Mouse (Mus musculus) MEL (cell line): ENCODE measurements around the gene Slc44a2. TPM values are rescaled to one million over a fixed set of nuclear protein-coding genes. Genes with fewer than 3 reads are reported as not detected.

Experiments used
- DNase-seq: peaks from one replicate; pipeline ENCODE4 v3.0.0; 2011; ENCODE audit warnings: low read depth, low spot score
- H3K27ac ChIP-seq: 2 replicates; pipeline ENCODE4 v1.5.1; 2012; ENCODE audit warnings: low read depth, mild to moderate bottlenecking, control low read depth, low read length, moderate library complexity; ENCODE audit not compliant: control insufficient read depth
- H3K27me3 ChIP-seq, 2 experiments: fragments of 150-350 bp in 1 of 2; sonication (generic) in 1 of 2; 2 replicates each; pipeline ENCODE4 v1.6.1; 2012; ENCODE audit warnings: low read length in 2 of 2, mild to moderate bottlenecking in 2 of 2, improper control_type of control experiment in 1 of 2, moderate library complexity in 1 of 2; ENCODE audit not compliant: insufficient read depth in 2 of 2, control insufficient read depth in 1 of 2
- H3K36me3 ChIP-seq, 2 experiments: 2 replicates each; pipeline ENCODE4 v1.6.1; 2012 to 2014; ENCODE audit warnings: low read length in 2 of 2, improper control_type of control experiment in 1 of 2, inconsistent platforms in 1 of 2, mild to moderate bottlenecking in 1 of 2; ENCODE audit not compliant: insufficient read depth in 2 of 2, control insufficient read depth in 1 of 2
- H3K4me1 ChIP-seq, 2 experiments: fragments of 150-350 bp in 1 of 2; sonication (generic) in 1 of 2; 2 replicates each; pipeline ENCODE4 v1.6.1; 2012; ENCODE audit warnings: low read length in 2 of 2, improper control_type of control experiment in 1 of 2, mild to moderate bottlenecking in 1 of 2; ENCODE audit not compliant: insufficient read depth in 2 of 2, control insufficient read depth in 1 of 2
- H3K4me3 ChIP-seq, 2 experiments: fragments of 150-350 bp in 1 of 2; sonication (generic) in 1 of 2; 2 replicates each; pipeline ENCODE4 v1.5.1; 2012; ENCODE audit warnings: low read depth in 2 of 2, low read length in 2 of 2, mild to moderate bottlenecking in 2 of 2, moderate library complexity in 2 of 2, control low read depth in 1 of 2, improper control_type of control experiment in 1 of 2; ENCODE audit not compliant: control insufficient read depth in 1 of 2, insufficient read depth in 1 of 2
- H3K79me2 ChIP-seq: 2 replicates; pipeline ENCODE4 v1.6.1; 2012; ENCODE audit warnings: mild to moderate bottlenecking, low read length, moderate library complexity; ENCODE audit not compliant: control insufficient read depth, poor library complexity, insufficient read depth
- H3K9ac ChIP-seq: 2 replicates; pipeline ENCODE4 v1.6.1; 2012; ENCODE audit warnings: low read depth, mild to moderate bottlenecking, control low read depth, low read length, moderate library complexity; ENCODE audit not compliant: control insufficient read depth, poor library complexity, severe bottlenecking
- H3K9me3 ChIP-seq: fragments of 150-350 bp; sonication (generic); replicated peaks from 2 replicates; pipeline ENCODE4 v1.6.1; 2012; ENCODE audit warnings: mild to moderate bottlenecking, low read length, improper control_type of control experiment, moderate library complexity; ENCODE audit not compliant: insufficient read depth
- CHD2 ChIP-seq: IDR thresholded peaks from 2 replicates; pipeline ENCODE4 v1.6.1; 2011; ENCODE audit warnings: low read length, improper control_type of control experiment
- CTCF ChIP-seq, 3 experiments: IDR thresholded peaks in 2 of 3; conservative IDR thresholded peaks in 1 of 3; 2 replicates each; pipeline ENCODE4 v1.5.1; 2011 to 2012; ENCODE audit warnings: low read length in 3 of 3, low read depth in 2 of 3, mild to moderate bottlenecking in 2 of 3, improper control_type of control experiment in 1 of 3, inconsistent platforms in 1 of 3, mixed read lengths in 1 of 3, moderate library complexity in 1 of 3; ENCODE audit not compliant: control insufficient read depth in 1 of 3, insufficient read depth in 1 of 3, poor library complexity in 1 of 3, severe bottlenecking in 1 of 3
- ELF1 ChIP-seq: IDR thresholded peaks from 2 replicates; pipeline ENCODE4 v1.6.1; 2014; ENCODE audit warnings: low read depth, mild to moderate bottlenecking, inconsistent platforms, low read length, improper control_type of control experiment, moderate library complexity
- EP300 ChIP-seq, 2 experiments: IDR thresholded peaks; 2 replicates each; pipeline ENCODE4 v1.6.1; 2011; ENCODE audit warnings: improper control_type of control experiment in 2 of 2, low read length in 2 of 2, low read depth in 1 of 2, mild to moderate bottlenecking in 1 of 2
- ETS1 ChIP-seq: IDR thresholded peaks from 2 replicates; pipeline ENCODE4 v1.6.1; 2012; ENCODE audit warnings: low read depth, mild to moderate bottlenecking, inconsistent platforms, low read length, improper control_type of control experiment, moderate library complexity
- GABPA ChIP-seq: IDR thresholded peaks from 2 replicates; pipeline ENCODE4 v1.6.1; 2012; ENCODE audit warnings: low read depth, mild to moderate bottlenecking, inconsistent platforms, low read length, improper control_type of control experiment, moderate library complexity
- GATA1 ChIP-seq: IDR thresholded peaks from 2 replicates; pipeline ENCODE4 v1.6.1; 2011; ENCODE audit warnings: low read depth, low read length, improper control_type of control experiment
- JUND ChIP-seq: IDR thresholded peaks from 2 replicates; pipeline ENCODE4 v1.6.1; 2011; ENCODE audit warnings: low read depth, mild to moderate bottlenecking, improper control_type of control experiment, low read length
- KAT2A ChIP-seq: conservative IDR thresholded peaks from 2 replicates; pipeline ENCODE4 v1.6.1; 2012; ENCODE audit warnings: low read depth, low read length, improper control_type of control experiment, inconsistent platforms
- MAFK ChIP-seq: IDR thresholded peaks from 2 replicates; pipeline ENCODE4 v1.6.1; 2011; ENCODE audit warnings: low read depth, mild to moderate bottlenecking, low read length, improper control_type of control experiment, borderline replicate concordance
- MAZ ChIP-seq: IDR thresholded peaks from 2 replicates; pipeline ENCODE4 v1.6.1; 2012; ENCODE audit warnings: low read depth, mild to moderate bottlenecking, inconsistent platforms, low read length, improper control_type of control experiment
- MEF2A ChIP-seq: IDR thresholded peaks from 2 replicates; pipeline ENCODE4 v1.6.1; 2014; ENCODE audit warnings: low read depth, mild to moderate bottlenecking, inconsistent platforms, low read length, improper control_type of control experiment; ENCODE audit not compliant: poor library complexity, insufficient replicate concordance, severe bottlenecking; ENCODE audit errors: extremely low read depth
- MYB ChIP-seq: IDR thresholded peaks from 2 replicates; pipeline ENCODE4 v1.6.1; 2011; ENCODE audit warnings: mild to moderate bottlenecking, low read depth, low read length, improper control_type of control experiment
- NELFE ChIP-seq: IDR thresholded peaks from 2 replicates; pipeline ENCODE4 v1.6.1; 2011; ENCODE audit warnings: low read depth, low read length, improper control_type of control experiment
- NRF1 ChIP-seq: IDR thresholded peaks from 2 replicates; pipeline ENCODE4 v1.6.1; 2014; ENCODE audit warnings: low read depth, mild to moderate bottlenecking, inconsistent platforms, low read length, improper control_type of control experiment, moderate library complexity; ENCODE audit not compliant: poor library complexity, insufficient read depth, severe bottlenecking
- POLR2A ChIP-seq, 2 experiments: IDR thresholded peaks; 2 replicates each; pipeline ENCODE4 v1.6.1; 2011 to 2012; ENCODE audit warnings: low read length in 2 of 2, mild to moderate bottlenecking in 2 of 2, control low read depth in 1 of 2, improper control_type of control experiment in 1 of 2, low read depth in 1 of 2, moderate library complexity in 1 of 2; ENCODE audit not compliant: control insufficient read depth in 1 of 2, insufficient read depth in 1 of 2, poor library complexity in 1 of 2
- POLR2AphosphoS2 ChIP-seq: IDR thresholded peaks from 2 replicates; pipeline ENCODE4 v1.6.1; 2011; ENCODE audit warnings: low read length, improper control_type of control experiment
- RAD21 ChIP-seq: IDR thresholded peaks from 2 replicates; pipeline ENCODE4 v1.6.1; 2011; ENCODE audit warnings: mild to moderate bottlenecking, low read depth, low read length, improper control_type of control experiment
- RCOR1 ChIP-seq: IDR thresholded peaks from 2 replicates; pipeline ENCODE4 v1.6.1; 2012; ENCODE audit warnings: low read depth, mild to moderate bottlenecking, inconsistent platforms, low read length, improper control_type of control experiment
- SIN3A ChIP-seq: IDR thresholded peaks from 2 replicates; pipeline ENCODE4 v1.6.1; 2012; ENCODE audit warnings: low read length, improper control_type of control experiment, inconsistent platforms
- TBP ChIP-seq: IDR thresholded peaks from 2 replicates; pipeline ENCODE4 v1.8.0; 2011; ENCODE audit warnings: low read depth, low read length, improper control_type of control experiment
- TCF12 ChIP-seq: IDR thresholded peaks from 2 replicates; pipeline ENCODE4 v1.6.1; 2014; ENCODE audit warnings: low read depth, mild to moderate bottlenecking, inconsistent platforms, low read length, improper control_type of control experiment, moderate library complexity
- UBTF ChIP-seq: IDR thresholded peaks from 2 replicates; pipeline ENCODE4 v1.6.1; 2012; ENCODE audit warnings: low read depth, mild to moderate bottlenecking, inconsistent platforms, low read length, improper control_type of control experiment, moderate library complexity, borderline replicate concordance; ENCODE audit not compliant: insufficient read depth
- USF1 ChIP-seq: IDR thresholded peaks from 2 replicates; pipeline ENCODE4 v1.6.1; 2014; ENCODE audit warnings: low read depth, mild to moderate bottlenecking, inconsistent platforms, low read length, improper control_type of control experiment, moderate library complexity
- USF2 ChIP-seq, 2 experiments: IDR thresholded peaks; 2 replicates each; pipeline ENCODE4 v1.6.1; 2011 to 2012; ENCODE audit warnings: improper control_type of control experiment in 2 of 2, low read length in 2 of 2, borderline replicate concordance in 1 of 2, inconsistent platforms in 1 of 2, low read depth in 1 of 2, mild to moderate bottlenecking in 1 of 2; ENCODE audit not compliant: insufficient read depth in 1 of 2
- ZC3H11A ChIP-seq: IDR thresholded peaks from 2 replicates; pipeline ENCODE4 v1.6.1; 2012; ENCODE audit warnings: low read depth, mild to moderate bottlenecking, inconsistent platforms, low read length, improper control_type of control experiment
- ZKSCAN1 ChIP-seq: IDR thresholded peaks from 2 replicates; pipeline ENCODE4 v1.6.1; 2012; ENCODE audit warnings: low read depth, mild to moderate bottlenecking, inconsistent platforms, low read length, improper control_type of control experiment, moderate library complexity
- ZMIZ1 ChIP-seq: IDR thresholded peaks from 2 replicates; pipeline ENCODE4 v1.6.1; 2012; ENCODE audit warnings: low read depth, mild to moderate bottlenecking, inconsistent platforms, low read length, improper control_type of control experiment, moderate library complexity
- ZNF384 ChIP-seq: IDR thresholded peaks from 2 replicates; pipeline ENCODE4 v1.6.1; 2012; ENCODE audit warnings: low read depth, mild to moderate bottlenecking, inconsistent platforms, low read length, improper control_type of control experiment
- polyA plus RNA-seq, 2 experiments: library from polyadenylated mRNA; stranded (reverse) in 1 of 2; unstranded in 1 of 2; fragments of >175 nt in 1 of 2; fragments of >200 nt in 1 of 2; gene quantifications; 2 replicates each; pipeline versions ENCODE4 v1.2.1 to v1.2.4; 2012; ENCODE audit warnings: low replicate concordance in 2 of 2, low read depth in 1 of 2; ENCODE audit not compliant: insufficient read length in 2 of 2, insufficient read depth in 1 of 2, missing spikeins in 1 of 2
- total RNA-seq: library from RNA; depleted of rRNA; stranded (reverse); fragments of 300-350 nt; gene quantifications from 2 replicates; pipeline ENCODE4 v1.2.3, GENCODE M21; 2012

Slc44a2 gene
- total and polyA plus RNA-seq, 3 experiments, result 27.3 to 121 TPM; not detected in 1

DNA sequence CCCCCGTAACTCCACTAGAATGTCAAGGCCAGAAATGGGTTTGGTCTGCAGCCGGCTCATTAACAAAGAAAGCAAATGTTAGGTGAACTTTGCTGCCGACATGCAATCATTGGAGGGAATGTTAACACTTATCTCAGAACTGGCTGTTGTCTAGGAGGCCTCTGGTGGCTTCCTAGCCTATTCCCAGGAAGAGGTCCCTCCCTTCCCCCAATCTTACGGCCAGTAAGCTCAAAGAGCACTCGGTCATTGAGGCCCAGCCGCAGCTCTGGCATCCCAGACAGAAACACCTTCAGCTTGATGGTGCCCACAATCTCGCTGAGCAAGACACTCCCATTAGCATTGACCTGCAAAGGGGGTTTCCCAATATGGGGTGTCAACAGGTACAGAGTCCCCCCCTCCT, 15.4 kb upstream of the Slc44a2 start:
- no peaks in the 10 kb centered on the region for H3K36me3 ChIP-seq
- DNase-seq, result no peak
- H3K27me3 ChIP-seq, result peaks cover 8% of the 10 kb centered on the region in 2 experiments; a peak in 3 of 4 replicates
- H3K79me2 ChIP-seq, result no peaks in the 10 kb centered on the region
- H3K9ac ChIP-seq, result no peak overlapping the region
- H3K27ac ChIP-seq, result no peak overlapping the region
- no peak for TF ChIP-seq TCF12
- TF ChIP-seq NRF1, result no peak
- no peak for TF ChIP-seq ETS1
- TF ChIP-seq RCOR1, result no peak
- no peak for TF ChIP-seq SIN3A
- no peak for TF ChIP-seq EP300 (IDR thresholded peaks at IDR 0.05; ENCODE audit: low read depth in 1 of 2, low read length in 2 of 2)
- TF ChIP-seq MYB, result no peak
- TF ChIP-seq POLR2A (IDR thresholded peaks at IDR 0.05; ENCODE audit: control insufficient read depth in 1 of 2, insufficient read depth in 1 of 2, low read depth in 1 of 2, low read length in 2 of 2, poor library complexity in 1 of 2), result no peak
- no peak for TF ChIP-seq USF1
- TF ChIP-seq KAT2A, result no peak
- TF ChIP-seq ZC3H11A, result no peak
- no peak for TF ChIP-seq MAZ
- TF ChIP-seq CTCF (IDR thresholded peaks at IDR 0.05 in 2 of 3, conservative IDR thresholded peaks at IDR 0.05 in 1 of 3; ENCODE audit: control insufficient read depth in 1 of 3, insufficient read depth in 1 of 3, low read depth in 2 of 3, low read length in 3 of 3, poor library complexity in 1 of 3, severe bottlenecking in 1 of 3), result no peak
- TF ChIP-seq POLR2AphosphoS2, result no peak
- TF ChIP-seq GATA1, result no peak
- TF ChIP-seq GABPA, result no peak
- no peak for TF ChIP-seq ELF1
- no peak overlapping the region for H3K4me3 ChIP-seq
- H3K4me1 ChIP-seq, result no peaks in the 10 kb centered on the region
- no peaks in the 10 kb centered on the region for H3K9me3 ChIP-seq

DNA sequence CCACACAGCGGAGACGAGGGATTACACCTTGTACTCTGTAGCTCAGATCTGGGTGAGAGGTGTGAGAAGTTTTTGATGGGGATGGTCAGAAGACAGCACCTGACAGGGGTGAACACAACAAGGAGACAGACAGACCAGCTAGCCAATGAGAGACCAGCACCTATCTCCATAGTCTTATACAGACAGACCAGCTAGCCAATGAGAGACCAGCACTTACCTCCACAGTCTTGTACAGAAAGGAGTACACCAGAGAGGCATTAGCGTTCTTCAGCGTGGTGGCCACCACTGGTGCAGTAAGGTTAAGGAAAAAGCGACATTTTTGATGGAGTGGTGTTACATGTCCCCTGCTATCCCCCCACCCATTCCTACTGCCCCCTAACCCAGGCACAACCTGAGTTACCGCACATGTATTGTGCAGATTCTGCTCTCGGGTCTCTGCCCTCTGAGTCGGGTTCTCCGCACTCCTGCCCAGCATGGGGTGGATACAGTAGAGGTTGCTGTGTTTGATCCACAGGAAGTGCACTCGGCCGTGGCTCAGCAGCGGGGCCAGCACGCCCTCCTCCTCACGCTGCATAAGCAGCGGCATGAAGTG, 11.3 kb upstream of the Slc44a2 start:
- no peaks in the 10 kb centered on the region for H3K9me3 ChIP-seq
- no peak overlapping the region for H3K27ac ChIP-seq
- H3K79me2 ChIP-seq, result no peaks in the 10 kb centered on the region
- peak; percentile 98 for DNase-seq
- H3K4me1 ChIP-seq, result peaks cover 0 to 6% of the 10 kb centered on the region in 2 experiments; a peak in 3 of 4 replicates
- peak overlapping the region; percentile 38 to 42 for H3K4me3 ChIP-seq
- H3K9ac ChIP-seq, result peak overlapping the region; percentile 35
- peaks cover 0 to 2% of the 10 kb centered on the region in 2 experiments; a peak in 1 of 4 replicates for H3K27me3 ChIP-seq
- peaks cover 0 to 6% of the 10 kb centered on the region in 2 experiments; a peak in 1 of 4 replicates for H3K36me3 ChIP-seq
- TF ChIP-seq TBP (peak; percentile 80), KAT2A (no peak), ZC3H11A (no peak), TCF12 (no peak), USF1 (peak; percentile 54), POLR2A (IDR thresholded peaks at IDR 0.05; ENCODE audit: control insufficient read depth in 1 of 2, insufficient read depth in 1 of 2, low read depth in 1 of 2, low read length in 2 of 2, poor library complexity in 1 of 2) (peak; percentile 18 to 56; a peak in 2 of 4 replicates), ZMIZ1 (0 out of 2 replicates have a peak, but pooled peaks have one; percentile 9), MAFK (no peak), MEF2A (no peak), UBTF (no peak), RAD21 (no peak), CHD2 (peak; percentile 87), ZKSCAN1 (no peak), NRF1 (no peak), JUND (no peak), USF2 (IDR thresholded peaks at IDR 0.05; ENCODE audit: borderline replicate concordance in 1 of 2, insufficient read depth in 1 of 2, low read depth in 1 of 2, low read length in 2 of 2) (no peak), ZNF384 (no peak), NELFE (peak; percentile 54), MYB (no peak), GATA1 (peak; percentile 53)
